Mouse (Mus musculus) erythroid progenitor cell, adult 5-6 weeks (primary cell): ENCODE data around the gene Faap100. TPM values are rescaled to one million over a fixed set of nuclear protein-coding genes. Genes with fewer than 3 reads are reported as not detected.
"Not testable (repeated sequence)": the region's sequence is repeated elsewhere in the genome, so short reads cannot be mapped to it uniquely, and the experiment has no call there.

ENCODE experiments used
- ATAC-seq: replicated peaks from 2 replicates; pipeline ENCODE4 v1.8.0; 2016; ENCODE audit warnings: moderate number of reproducible peaks, mild to moderate bottlenecking, moderate TSS enrichment, inconsistent platforms; ENCODE audit not compliant: poor library complexity, low FRiP score, severe bottlenecking
- total RNA-seq, 2 experiments: library from RNA; stranded (forward) in 1 of 2; stranded (reverse) in 1 of 2; fragments of 150-400 nt in 1 of 2; fragments of 186-747, 209-891 nt in 1 of 2; gene quantifications; 2 replicates each; pipeline versions ENCODE4 v1.2.3 to v1.2.4; 2015 to 2017; ENCODE audit warnings: low replicate concordance in 2 of 2

The Faap100 gene
- total RNA-seq (2015; ENCODE audit: low replicate concordance) = 6.1 and 8.0 TPM in 2 replicates
- total RNA-seq (2017; ENCODE audit: low replicate concordance) = 2.0 and 9.4 TPM in 2 replicates

DNA sequence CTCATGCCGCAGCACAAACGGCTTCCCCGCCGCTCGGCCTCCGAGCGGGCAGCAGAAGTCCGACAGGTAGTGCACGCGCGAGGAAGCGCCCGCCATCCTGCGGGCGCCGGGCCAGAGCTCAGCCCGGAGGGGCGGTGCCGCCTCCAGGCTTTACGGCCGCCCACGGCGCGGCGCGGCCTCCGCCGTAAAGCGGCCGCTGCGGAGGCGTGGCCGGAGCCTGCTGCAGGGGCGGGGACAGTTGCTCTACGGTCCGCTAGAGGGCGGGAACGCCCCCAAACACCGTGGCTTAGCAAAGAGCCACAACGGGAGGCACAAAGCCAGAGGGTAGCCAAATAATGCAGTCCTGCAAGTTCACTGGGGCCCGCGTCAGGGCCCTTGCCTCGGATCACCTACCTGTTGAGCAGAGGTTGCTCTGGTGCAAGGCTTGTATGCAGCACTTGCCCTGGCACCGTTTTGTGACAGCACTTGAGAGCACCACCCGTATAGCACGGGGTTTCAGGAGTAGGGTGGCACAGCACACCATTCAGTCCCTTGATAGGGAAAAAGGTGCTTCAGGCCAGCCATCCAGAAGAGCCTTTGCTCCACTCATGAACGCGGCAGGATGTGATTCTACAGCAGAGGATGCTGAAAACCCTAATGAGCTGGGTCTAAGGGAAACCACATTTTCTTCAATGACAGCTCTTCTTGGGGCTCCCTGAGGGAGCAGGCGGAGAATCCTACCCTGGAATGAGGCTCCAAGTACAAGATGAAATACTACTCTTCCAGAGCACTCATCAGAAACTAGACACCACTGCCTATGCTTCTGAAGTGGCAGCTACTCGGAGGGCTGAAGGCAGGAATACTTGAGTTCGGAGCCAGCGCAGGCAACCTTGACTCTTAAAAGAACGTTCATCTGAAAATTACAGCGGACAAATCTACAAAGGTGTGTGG, at the start of gene Faap100:
Gene Faap100, minus strand, starts transcription at position 154 of the 930 bp plus-strand sequence.
- peak; percentile 83 for ATAC-seq

DNA sequence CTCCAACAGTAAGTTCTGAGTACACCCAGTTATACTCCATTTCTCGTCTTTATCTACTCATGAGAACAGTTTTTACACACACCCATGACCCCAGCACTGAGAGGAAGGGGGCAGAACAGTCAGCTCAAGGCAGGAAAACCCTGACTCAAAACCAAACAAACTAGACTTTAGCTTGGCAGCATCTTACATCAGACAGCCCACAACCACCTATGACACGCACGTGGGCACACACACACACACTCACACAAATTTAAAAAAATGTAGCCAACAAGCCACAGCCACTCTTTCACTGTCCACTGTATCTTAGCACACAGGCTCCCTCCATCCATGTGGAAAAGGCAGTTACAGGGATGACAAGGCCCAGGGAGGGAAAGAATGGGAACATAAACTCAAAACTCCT, 48.2 kb upstream of the Faap100 start:
- ATAC-seq = no peak

DNA sequence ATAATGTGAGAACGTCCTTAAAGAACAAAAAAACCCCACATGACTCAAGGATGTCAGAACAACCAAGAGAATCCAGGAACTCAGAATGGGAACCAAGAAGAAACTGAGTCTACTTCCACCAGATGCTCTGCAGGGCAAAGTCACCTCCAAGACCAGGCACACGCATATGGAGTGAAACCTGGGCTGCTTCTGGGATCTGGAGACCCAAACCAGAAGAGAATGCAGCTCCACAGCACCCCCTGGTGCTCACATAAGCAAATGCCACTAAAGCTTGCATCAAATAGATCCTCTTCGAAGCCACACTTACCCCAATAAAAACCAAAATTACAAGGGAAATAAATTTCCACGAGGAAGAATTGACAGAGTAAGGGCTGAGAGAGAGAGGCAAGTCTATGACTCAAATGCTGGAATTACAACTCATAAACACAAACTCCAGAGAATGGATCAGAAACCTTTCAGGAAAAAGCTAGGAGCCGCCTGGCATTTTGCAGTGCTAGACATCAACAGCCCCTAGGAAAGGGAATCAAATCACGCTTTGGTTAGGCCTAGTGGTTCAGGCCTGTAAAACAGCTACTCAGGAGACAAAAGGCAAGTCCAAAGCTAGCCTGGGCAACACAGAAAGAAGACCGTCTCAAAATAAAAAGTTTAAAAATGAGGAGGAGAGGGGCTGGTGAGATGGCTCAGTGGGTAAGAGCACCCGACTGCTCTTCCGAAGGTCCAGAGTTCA, 45.2 kb upstream of the Faap100 start:
- peak; percentile 74 for ATAC-seq

DNA sequence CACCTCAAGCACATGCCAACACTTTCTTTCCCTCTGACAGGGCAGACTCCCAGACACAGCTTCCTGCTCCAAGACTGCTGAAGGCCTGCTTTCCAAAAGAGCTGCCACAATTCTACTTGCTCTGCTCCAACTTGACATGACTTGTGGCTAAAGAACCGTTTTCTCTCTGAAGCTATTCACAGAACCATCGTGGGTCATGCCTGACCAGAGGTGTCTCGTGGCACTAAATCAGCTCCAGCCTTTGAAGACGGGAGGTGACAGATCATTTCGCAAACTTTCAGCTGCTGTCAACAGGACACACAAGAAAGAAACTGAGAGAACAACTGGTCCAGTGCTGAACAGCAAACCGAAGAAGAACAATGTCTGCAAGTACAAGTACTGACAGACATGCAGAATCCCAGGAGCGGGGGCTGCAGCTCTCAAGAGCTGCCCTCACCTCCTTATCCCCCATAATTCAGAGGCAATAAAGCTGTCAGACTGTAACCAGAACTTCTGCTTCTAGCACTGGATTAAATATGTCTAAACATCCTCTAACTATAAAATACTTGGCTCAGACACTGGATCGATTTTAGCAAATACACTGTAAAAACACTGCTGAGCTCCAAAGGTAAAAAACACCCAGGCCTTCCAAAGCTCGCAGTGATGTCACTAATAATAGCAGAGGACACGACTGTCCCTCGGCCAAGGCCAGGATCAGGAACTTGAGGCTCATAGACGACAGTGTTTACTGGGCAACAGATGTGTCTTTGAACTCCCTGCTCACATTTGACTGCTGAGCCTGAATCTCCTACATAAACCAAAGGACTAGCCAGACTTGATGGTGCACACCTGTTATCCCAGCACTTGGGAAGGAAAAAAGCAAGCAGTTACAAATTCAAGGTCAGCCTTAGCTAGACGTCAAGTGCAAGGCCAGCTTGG, 44.3 kb upstream of the Faap100 start:
- ATAC-seq = no peak

DNA sequence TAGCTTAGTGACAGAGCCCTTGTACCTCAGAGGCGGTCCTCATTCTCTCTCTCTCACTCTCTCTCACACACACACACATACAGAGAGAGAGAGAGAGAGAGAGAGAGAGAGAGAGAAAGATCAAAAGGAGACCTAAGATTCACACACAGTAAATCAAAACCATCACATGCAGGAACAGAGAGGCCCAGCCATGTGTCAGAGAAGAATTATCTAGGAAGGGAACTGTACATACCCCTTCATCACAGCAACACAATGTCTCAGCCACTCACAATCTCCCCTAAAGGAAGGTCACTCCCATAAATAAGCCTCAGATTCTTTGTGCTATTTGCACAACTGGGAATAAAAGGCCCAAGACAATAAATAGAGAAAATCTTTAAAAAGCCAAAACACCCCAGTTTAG, 40.0 kb upstream of the Faap100 start:
- no peak for ATAC-seq

DNA sequence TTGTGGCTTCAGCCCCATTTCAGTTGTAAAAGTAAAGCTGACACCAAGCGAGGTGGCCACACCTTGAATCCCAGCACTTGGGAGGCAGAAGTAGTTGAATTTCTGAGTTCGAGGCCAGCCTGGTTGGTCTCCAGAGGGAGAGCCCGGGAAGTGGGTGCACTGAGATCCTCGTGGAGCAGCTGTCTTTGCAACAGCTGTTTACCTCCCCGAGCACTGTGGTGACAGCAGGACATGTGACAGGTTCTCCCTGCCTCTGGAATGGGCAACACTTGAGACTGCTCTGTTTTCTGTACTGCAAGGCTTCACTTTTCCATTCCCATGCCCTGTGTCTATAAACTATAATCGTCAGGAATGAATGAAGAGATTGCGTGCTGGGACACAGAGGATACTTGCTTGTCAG, 39.3 kb upstream of the Faap100 start:
- ATAC-seq = no peak

DNA sequence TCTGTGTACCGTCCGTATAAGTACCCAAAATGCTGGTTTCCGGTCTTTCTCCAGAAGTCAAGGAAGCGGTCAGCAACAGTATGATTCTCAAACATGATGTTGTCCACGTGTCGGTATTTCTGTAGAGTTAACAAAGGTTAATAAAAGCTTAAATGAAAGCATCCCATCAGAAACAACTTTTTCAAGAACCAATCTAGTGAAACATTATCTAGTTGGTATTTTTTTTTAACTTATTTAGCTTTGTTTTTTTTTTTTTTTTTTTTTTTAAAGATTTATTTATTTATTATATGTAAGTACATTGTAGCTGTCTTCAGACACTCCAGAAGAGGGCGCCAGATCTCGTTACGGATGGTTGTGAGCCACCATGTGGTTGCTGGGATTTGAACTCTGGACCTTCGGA, 35.1 kb upstream of the Faap100 start:
- ATAC-seq = not testable (repeated sequence)

DNA sequence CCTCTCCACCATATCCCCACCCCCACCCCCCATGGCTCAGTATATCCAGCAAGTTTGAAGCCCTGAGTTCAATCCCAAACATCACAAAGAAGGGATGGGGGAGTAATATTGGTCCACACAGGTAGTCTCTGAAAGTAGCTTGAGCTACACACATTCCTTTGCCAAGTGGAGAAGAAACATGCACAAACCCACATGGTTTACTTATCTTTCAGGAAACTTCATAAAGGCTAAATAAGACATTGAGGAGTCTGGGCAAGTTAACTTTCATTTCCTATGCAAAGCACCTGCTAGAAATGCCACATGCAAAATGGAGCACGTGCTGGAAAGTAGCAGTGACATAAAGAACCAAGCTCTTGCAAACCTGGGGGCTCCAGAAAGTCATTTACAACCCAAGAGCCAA, 27.9 kb upstream of the Faap100 start:
- no peak for ATAC-seq

DNA sequence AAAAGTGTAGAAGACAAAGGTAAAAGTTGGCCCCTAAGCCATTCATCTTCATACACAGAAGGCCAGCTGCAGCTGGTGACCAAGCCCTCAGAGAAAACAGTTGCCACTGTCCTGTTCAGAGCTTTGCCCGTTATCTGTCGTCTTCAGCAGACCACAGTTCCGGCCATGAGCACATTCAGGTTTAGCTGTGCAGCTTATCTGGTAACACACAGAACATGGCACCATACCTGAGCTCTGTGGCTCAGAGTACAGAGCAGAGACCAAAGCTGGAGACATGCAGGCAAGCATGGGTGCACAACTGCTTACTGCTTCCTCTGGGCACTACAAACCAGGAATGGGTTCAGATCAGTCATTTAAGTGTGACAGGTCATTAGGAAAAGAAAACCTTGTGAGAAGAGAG, 27.3 kb upstream of the Faap100 start:
- ATAC-seq = peak; percentile 79

DNA sequence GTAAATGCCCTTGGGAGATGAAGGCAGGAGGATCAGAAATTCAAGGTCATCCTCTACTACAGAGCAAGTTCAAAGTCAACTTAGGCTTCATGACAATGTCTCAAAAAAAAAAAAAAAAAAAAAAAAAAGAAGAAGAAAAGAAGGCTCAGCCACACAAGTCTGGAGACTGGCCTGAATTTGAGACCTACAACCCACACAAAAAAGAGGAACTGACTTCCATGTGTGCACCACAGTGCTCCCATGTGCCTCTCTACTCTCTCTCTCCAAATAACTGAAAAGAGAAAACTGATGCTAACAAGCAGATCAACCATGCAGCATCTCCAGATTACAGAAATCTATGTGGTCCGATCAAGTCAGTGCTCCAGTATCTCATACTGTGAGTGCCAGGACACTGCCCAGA, 26.2 kb upstream of the Faap100 start:
- no peak for ATAC-seq

DNA sequence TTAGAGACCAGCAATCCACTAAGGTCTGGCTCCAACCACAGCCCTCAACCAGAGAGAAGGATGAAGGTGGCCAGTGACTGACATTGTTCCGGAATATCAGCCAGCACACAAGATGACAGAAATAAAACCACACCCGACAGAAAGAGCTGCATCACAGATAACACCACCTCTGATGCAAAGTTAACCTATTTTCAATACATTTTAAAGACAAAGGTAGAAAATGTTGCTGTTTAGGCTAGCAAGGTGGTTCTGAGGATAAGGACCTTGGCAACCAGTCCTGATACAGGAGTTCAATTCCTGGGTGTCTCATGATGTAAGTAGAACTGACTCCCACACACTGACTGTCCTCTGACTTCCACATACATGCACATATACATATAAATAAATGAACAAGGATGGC, 20.8 kb upstream of the Faap100 start:
- no peak for ATAC-seq

DNA sequence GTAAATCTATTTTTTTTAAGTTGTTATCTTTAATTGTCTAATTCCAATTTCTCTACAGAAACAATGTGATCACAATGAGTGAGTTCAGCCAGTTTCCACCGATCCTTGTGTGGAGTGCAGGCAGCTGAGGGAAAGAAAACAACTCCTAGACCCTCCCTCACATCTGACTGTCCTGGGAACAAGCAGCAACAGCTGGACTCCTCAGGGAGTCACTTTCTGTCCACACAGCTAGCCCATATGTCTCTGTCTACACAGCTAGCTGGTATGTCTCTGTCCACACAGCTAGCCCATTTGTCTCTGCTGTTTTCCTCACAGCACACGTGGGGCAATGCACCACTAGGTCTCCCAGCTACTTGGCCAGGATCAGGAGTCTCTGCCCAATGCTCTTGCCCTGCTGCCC, 19.0 kb upstream of the Faap100 start:
- no peak for ATAC-seq

DNA sequence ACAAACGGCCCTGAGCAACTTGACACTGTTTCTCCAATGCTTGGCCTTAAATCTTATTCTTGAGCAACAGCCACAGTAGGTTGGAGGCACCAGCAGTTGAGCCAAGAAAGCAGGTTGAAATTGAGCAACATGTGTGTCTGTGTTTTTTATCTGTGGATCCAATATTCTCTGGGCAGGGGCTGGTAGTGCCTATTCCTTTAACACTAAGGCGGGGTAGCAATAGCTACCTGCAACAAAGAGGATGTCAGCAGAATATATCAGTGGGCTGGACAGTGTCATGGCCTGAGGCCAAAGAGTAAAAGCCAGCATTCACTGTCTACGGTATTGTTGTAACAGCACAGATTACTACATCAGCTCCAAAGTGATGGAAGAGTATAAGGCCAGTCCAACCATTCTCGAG, 17.1 kb upstream of the Faap100 start:
- ATAC-seq = no peak

DNA sequence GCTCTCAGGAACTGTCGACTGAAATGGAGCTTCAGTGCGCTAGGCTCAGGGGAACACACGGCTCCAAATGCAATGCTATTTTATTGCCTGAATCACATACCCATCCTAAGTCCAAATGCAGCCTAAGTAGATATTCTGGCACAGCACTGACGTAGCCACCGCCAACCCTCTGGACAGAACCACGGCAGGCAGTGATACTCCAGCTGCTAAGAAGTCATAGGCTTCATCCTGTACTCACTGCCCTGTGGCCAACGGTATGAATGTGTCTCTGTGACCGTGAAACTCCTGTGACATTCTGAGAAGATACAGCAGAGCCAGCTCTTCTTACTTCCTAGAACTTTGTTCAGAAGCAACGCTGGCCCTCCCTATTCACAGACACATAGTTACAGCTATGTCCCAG, 10.0 kb upstream of the Faap100 start:
- no peak for ATAC-seq

DNA sequence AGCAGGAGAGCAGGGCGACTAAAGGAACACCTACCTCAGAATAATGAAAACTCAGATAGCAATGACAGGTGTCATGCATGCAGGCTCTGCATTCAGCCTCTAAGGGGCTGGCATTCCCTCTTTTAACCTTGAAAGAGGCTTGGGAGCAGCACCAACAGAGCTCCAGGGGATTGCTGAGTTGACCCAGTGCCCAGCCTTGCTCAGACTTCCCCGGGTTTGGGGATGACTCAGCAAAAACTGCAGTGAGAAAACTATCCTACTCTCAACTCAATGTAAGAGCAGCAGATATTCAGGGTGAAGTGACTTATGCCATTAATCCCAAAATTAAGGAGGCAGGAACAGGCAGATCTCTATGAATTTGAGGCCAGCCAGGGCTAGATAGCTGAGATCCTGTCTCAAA, 8.6 kb upstream of the Faap100 start:
- no peak; the same call in 1 of the 2 replicates for ATAC-seq

DNA sequence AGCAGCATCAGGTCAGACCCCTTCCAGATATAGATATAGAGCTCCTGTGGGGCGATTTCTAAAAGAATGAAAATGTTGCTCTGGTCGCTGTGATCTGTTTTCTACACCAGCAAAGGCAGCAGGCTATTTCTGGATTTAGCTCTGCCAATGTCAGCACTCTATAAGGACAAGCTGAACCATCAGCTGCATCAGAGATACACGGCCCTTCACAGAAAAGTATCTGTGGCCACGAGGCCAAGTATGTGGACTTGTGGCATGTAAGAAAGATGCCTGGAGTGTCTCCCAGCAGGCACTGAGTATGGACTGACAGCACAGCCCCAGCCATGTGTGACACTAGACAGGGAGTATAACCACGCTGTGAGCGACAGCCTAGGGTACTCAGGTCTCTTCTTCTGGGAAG, 8.1 kb upstream of the Faap100 start:
- ATAC-seq = no peak

DNA sequence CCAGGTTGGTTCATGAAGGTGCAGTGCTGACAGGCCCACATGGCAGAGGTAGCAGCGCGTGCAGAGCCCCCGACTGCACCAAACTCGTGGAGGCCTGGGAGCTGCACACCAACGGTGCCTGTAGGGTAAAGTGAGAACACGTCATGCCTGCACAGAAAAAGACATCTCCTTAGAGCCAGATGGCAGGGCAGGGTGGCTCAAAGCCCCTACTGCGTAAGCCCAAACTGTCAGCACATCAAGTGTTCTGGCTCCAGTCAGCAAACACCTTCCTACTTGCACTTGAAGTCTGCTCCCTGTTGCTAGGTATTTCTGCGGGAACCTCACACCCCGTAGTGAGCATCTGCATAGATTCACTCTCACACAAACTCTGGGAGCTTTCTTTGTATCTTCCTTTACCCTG, 3.9 kb upstream of the Faap100 start:
- no peak for ATAC-seq

DNA sequence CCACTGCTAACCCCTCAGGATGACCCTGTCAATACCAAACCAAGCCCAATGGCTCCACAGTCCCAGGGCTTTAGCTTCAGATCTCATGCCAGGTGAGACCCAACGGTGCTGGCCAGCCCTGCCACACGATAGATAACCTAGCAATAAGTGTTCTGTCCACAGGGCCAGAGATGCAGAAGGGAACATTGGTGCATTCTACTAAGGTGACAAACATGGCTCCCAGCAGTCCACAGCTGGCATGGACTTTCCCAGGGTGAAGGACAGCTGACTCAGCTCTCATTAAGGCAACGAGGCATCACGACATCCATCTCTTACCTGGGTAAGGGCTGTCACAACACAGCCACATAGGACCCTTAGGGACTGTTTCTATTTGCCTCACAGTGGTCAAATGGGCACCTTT, 2.6 kb upstream of the Faap100 start:
- ATAC-seq = no peak

DNA sequence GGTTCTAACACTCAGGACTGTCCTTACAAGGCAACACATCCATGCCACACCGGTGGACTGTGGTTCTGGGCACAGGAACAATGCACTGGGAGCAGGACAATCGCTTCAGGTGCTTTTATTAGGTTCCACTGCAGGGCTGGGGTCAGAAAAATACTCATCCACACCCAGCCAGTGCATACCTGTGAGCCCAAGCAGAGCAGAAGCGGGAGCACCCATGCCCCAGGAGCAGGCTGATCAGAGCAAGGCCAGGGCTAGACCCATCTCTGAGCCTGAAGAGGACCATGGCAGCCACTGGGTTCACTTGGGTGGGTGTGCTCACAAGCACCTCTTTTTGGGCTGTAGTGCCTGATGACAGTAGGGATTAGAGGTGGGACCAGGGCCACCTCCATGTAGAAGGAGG, 1.7 kb upstream of the Faap100 start:
- ATAC-seq = no peak

DNA sequence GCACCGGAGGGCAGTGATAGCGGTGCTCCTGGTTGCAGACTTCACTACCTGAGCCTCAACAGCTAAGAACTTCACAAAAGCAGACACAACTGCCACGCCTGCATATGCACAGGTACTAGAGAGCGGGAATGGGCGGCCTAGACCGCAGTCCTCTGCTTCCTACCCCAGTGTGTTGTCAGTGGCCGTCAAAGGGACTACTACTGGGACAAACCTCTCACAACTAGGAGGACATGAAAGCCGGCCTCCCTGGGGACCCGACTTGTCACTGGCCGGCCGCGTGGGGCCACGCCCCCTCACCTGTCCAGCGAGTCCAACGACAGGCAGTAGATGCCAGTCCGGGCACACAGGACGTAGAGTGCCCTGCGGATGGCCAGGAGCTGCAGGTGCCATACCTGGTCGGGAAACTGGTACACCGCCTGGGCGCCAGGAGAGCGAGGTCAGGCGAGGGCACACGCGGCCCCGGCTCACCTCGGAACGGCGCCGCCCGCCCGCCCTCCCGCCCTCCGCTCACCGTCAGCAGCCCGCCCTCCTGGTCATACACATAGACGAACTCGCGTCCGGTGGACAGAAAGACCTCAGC, 443 bp downstream of the Faap100 start:
- ATAC-seq = peak; percentile 12; the same call in 1 of the 2 replicates
